Mouse (Mus musculus): ENCODE measurements around the gene Carnmt1.

Gene Carnmt1

GRCm38 (mm10) chr19:18654330-18654729, 16.2 kb upstream of the Carnmt1 start:
- no peak for DNase-seq (ENCODE audit: low spot score in 2 of 2)

DNA sequence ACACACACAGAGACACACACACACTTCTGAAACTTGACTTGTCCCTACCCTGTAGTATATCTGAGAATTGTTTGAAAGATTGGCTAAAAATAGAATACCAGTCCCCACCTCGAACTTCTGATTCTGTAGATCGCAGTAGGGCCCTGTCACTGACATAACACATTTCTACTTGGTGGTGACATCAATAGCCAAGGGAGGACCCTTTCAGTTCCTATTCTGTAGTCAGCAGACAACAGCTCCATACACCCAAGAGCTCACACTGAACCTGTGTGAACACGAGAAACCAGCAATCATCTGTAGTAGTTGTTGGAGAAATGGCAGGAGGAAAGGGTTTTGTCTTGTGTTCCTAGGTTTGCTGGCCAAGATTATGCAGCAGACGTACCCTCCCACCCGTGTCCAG, 15.6 kb upstream of the Carnmt1 start:
- DNase-seq (ENCODE audit: low spot score in 2 of 2) = no peak

GRCm38 (mm10) chr19:18655999-18656398, 14.6 kb upstream of the Carnmt1 start:
- no peak for DNase-seq (ENCODE audit: low spot score in 2 of 2)

DNA sequence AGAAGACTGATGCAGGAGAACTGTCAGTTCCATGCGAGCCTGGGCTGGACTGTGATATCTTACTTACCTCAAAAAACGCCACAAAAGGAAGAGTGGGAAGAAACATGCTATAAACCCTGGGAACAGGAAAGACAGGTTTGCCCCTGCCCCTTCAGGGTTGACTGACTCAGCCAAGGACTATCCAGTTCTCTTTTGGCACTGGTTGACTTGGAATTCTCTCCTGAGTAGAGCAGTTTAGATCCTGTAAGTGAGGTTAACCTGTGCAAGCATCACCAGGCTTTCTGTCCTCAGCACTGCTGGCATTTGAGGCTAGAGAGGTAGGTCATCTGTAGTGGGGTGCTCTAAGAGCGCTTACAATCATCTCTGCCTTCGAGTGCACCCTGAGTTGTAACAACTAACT, 12.1 kb upstream of the Carnmt1 start:
- DNase-seq (ENCODE audit: low spot score in 2 of 2) = no peak

GRCm38 (mm10) chr19:18659349-18659748, 11.2 kb upstream of the Carnmt1 start:
- no peak for DNase-seq (ENCODE audit: low spot score in 2 of 2)

GRCm38 (mm10) chr19:18660466-18660865, 10.1 kb upstream of the Carnmt1 start:
- no peak for DNase-seq (ENCODE audit: low spot score in 2 of 2)

- DNase-seq (ENCODE audit: low spot score in 2 of 2) = no peak
Measured at GRCm38 (mm10) chr19:18661683-18662082, 8.9 kb upstream of the Carnmt1 start.

DNA sequence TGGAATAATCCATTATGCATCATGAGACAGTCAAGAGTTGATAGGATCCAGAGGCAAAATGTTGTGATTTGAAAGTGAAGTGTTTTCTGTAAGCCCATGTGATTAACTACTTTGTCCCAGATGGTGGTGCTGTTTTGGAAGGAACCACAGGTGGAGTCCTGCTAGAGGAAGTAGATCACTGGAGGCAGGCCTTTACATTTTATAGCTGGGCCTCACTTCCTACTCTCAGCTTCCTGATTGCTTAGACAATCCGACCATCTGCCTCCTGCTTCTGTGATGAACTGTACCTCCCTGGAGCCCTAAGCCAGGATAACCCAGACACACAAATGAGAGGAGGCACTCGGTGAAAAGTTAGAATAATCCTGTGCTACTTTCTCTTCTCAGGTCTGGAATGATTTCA, 6.7 kb upstream of the Carnmt1 start:
- DNase-seq (ENCODE audit: low spot score in 2 of 2) = peak in 1 of 2 experiments; percentile 12

GRCm38 (mm10) chr19:18666966-18667365, 3.6 kb upstream of the Carnmt1 start:
- no peak for DNase-seq (ENCODE audit: low spot score in 2 of 2)

DNA sequence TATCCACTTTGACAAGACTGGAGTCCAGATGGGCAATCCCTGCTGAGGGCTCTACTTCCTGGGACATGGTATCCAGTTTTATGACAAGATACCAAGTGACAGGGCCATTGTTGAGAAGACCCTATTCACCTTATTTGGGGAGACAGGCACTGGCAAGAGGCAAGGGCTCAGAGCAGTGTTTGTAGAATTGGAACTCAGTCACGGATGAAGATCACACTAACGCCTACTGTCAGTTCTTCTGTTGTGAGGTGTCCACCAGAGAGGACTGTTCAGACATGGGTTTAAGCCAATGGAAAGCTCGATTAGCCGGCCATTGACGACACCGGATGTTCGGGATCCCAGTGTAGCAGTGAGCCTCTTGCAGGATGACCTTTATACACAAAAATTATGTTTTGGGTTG, 1.0 kb upstream of the Carnmt1 start:
- DNase-seq (ENCODE audit: low spot score in 2 of 2) = no peak

GRCm38 (mm10) chr19:18671056-18671741, 635 bp downstream of the Carnmt1 start:
- DNase-seq (ENCODE audit: low spot score in 2 of 2) = peak; percentile 22 to 32

- no peak for DNase-seq (ENCODE audit: low spot score in 2 of 2)
Measured at GRCm38 (mm10) chr19:18672498-18672897, 1.9 kb downstream of the Carnmt1 start.

DNA sequence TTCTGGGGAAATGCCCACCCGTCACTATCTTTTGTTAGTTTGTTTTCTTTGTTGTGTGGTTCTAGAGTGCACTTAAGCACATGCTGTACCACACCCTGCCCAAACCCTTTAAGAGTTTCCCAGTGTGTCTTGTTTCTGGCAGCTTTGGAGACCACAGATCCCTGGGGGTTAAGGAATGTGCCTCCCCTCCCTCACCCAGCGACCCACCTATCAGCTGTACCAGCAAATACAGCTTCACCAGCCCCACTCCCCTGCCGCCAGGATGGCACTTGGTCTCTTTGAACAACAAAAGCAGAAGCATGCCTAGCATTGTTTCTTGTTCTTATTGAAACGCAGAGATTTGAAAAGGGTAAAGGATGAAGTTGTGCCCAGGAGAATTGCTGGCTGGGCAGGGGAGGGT, 2.6 kb downstream of the Carnmt1 start:
- DNase-seq (ENCODE audit: low spot score in 2 of 2) = no peak

- DNase-seq (ENCODE audit: low spot score in 2 of 2) = no peak
Measured at GRCm38 (mm10) chr19:18682142-18682541, 11.6 kb downstream of the Carnmt1 start.

DNA sequence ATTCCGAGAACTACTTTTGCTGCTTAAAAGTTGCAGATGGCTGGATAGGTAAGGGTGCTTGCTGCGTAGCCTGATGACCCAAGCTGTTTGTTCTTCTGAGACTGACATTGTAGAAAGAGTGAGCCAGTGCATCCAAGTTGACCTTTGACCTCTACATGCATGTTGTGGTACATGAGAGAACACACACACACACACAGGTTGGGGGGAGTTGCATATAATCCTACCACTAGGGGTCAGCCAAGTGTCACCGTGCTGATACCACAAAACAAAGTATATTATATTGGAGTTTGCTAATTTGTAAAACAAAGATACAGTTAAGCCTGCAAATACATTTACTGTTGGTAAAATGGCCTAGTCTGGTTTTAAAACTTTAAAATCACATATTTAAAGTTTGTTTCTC, 17.0 kb downstream of the Carnmt1 start:
- peak; percentile 40 to 61 for DNase-seq (ENCODE audit: low spot score in 2 of 2)

GRCm38 (mm10) chr19:18692176-18692575, 21.6 kb downstream of the Carnmt1 start:
- DNase-seq (ENCODE audit: low spot score in 2 of 2) = no peak

- DNase-seq (ENCODE audit: low spot score in 2 of 2) = no peak
Measured at GRCm38 (mm10) chr19:18692768-18693167, 22.2 kb downstream of the Carnmt1 start.

- no peak for DNase-seq (ENCODE audit: low spot score in 2 of 2)
Measured at GRCm38 (mm10) chr19:18695116-18695515, 24.6 kb downstream of the Carnmt1 start.

DNA sequence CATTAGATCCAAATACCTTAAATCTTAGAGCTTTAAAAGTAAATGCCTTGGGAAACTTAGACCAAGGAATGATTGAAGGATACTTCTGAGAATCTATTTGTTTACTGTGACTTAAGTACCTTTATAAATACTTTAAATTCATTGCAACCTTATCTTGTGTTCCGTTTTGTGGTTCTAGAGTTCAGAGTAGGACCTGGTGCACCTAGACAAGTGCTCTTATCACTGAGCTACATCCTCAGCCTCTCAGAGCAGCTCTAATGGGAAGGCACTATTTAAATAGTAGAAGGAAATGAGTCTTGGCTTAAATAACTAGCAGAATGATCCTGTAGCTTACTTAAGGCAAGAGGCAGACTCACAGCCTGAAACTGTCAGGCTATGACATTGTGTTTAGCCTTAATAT, 25.0 kb downstream of the Carnmt1 start:
- DNase-seq (ENCODE audit: low spot score in 2 of 2) = no peak

- no peak for DNase-seq (ENCODE audit: low spot score in 2 of 2)
Measured at GRCm38 (mm10) chr19:18708101-18708500, 37.5 kb downstream of the Carnmt1 start.

DNA sequence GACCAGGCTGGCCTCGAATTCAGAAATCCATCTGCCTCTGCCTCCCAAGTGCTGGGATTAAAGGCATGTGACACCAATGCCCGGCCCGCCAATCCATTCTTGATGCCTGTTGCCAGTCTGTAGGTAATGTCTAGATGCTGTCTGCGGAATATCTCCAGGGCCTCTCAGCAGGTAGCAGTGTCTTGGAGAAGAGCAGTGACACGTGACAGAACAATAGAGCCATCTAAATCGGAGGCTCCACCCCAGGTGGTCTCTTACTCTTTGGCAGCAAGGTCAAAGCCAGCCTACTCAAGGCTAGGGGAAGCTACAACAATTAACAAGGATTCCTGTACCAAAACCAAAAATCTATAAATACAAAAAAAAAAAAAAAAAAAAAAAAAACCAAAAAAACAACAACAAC, 40.3 kb downstream of the Carnmt1 start:
- DNase-seq (ENCODE audit: low spot score in 2 of 2) = no peak

DNA sequence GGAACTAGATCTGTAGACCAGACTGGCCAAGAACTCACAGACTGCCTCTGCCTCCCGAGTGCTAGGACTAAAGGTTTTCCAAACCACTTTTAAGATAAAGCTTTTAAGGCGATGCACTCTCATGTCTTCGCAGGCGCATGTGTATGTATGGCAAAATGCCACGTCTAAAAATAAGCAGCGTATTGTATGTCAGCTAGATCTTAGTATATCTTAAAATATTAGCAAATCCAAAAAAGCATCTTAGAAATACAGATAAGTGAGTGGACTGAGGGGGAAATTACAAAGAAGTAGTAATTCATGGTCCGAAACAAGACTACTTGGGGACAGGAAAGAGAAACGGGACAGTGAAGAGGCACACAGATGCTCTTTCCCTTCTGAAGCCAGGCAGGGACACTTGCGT, 41.0 kb downstream of the Carnmt1 start:
- DNase-seq (ENCODE audit: low spot score in 2 of 2) = no peak

- no peak for DNase-seq (ENCODE audit: low spot score in 2 of 2)
Measured at GRCm38 (mm10) chr19:18712153-18712865, 41.7 kb downstream of the Carnmt1 start.
